Mouse (Mus musculus) embryonic facial prominence, embryonic 14.5 days (tissue): ENCODE results near the gene Cgref1. TPM values are rescaled to one million over a fixed set of nuclear protein-coding genes. Genes with fewer than 3 reads are reported as not detected.

ENCODE experiments used
- ATAC-seq: fragments of 200-750 bp; cut with Nextera tagmentation; 2 replicates; pipeline ENCODE4 v1.8.0; 2017; ENCODE audit warnings: low read depth, moderate number of reproducible peaks, moderate TSS enrichment
- DNase-seq: peaks from one replicate; pipeline ENCODE4 v3.0.0-alpha.2; 2015; ENCODE audit warnings: low spot score
- H3K27ac ChIP-seq: fragments of 300-500 bp; sonication (generic); replicated peaks from 2 replicates; pipeline ENCODE4 v1.5.1; 2014; ENCODE audit warnings: low read depth, mild to moderate bottlenecking, low read length, moderate library complexity
- H3K27me3 ChIP-seq: fragments of 300-500 bp; sonication (generic); replicated peaks from 2 replicates; pipeline ENCODE4 v1.6.1; 2014; ENCODE audit warnings: low read length; ENCODE audit not compliant: control insufficient read depth, insufficient read depth
- H3K36me3 ChIP-seq: fragments of 300-500 bp; sonication (generic); 2 replicates; pipeline ENCODE4 v1.6.1; 2014; ENCODE audit warnings: low read length, mixed read lengths; ENCODE audit not compliant: control insufficient read depth, insufficient read depth
- H3K4me1 ChIP-seq: fragments of 300-500 bp; sonication (generic); 2 replicates; pipeline ENCODE4 v1.6.1; 2014; ENCODE audit warnings: antibody characterized with exemption, low read length; ENCODE audit not compliant: control insufficient read depth, insufficient read depth
- H3K4me2 ChIP-seq: fragments of 300-500 bp; sonication (generic); 2 replicates; pipeline ENCODE4 v1.6.1; 2014; ENCODE audit warnings: low read depth, mild to moderate bottlenecking, low read length, moderate library complexity, mixed read lengths
- H3K4me3 ChIP-seq: fragments of 300-500 bp; sonication (generic); 2 replicates; pipeline ENCODE4 v1.5.1; 2014; ENCODE audit warnings: low read depth, mild to moderate bottlenecking, low read length
- H3K9ac ChIP-seq: fragments of 300-500 bp; sonication (generic); 2 replicates; pipeline ENCODE4 v1.6.1; 2014; ENCODE audit warnings: low read depth, mild to moderate bottlenecking, low read length, moderate library complexity, mixed read lengths
- H3K9me3 ChIP-seq: fragments of 300-500 bp; sonication (generic); 2 replicates; pipeline ENCODE4 v1.6.1; 2016; ENCODE audit warnings: low read length; ENCODE audit not compliant: control insufficient read depth
- WGBS: fragments of 180-500 bp; shearing (Covaris S2); extraction: QIAGEN DNeasy Blood & Tissue Kit; methylation state at CpG from one replicate; pipeline ENCODE4 v1.1.7; 2014; 5-methylcytosine and 5-hydroxymethylcytosine counted together
- polyA plus RNA-seq: library from polyadenylated mRNA; unstranded; fragments of >200 nt; fragmentation: Nextera tagmentation; extraction: Ambion mirVana; gene quantifications from 2 replicates; pipeline ENCODE4 v1.2.1, GENCODE M21; 2014

Cgref1 gene
- polyA plus RNA-seq, 1 experiment from 2014 or later = 51.1 TPM

DNA sequence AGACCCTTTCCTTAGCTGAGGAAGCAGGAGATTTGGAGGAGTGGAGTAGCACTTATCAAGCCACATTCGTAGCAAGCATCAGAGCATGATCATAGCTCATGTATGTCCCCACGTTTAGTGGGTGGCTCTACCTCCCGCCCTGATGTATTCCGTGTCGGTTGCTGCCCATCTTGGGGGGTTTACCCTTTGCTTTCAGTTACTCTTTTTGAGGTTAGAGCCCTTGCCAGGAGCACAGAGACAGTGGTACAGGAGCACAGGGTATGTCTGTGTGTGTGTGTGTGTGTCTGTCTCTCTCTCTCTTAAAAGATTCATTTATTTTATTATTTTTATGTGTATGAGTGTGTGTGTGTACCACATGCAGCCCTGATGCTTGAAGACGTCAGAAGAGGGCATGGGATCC, 22.3 kb downstream of the Cgref1 start:
- WGBS = 90% methylated on average over 6 of the region's 6 CpGs
- H3K4me1 ChIP-seq = peaks cover 11% of the 10 kb centered on the region
- H3K27ac ChIP-seq = no peak overlapping the region
- no peaks in the 10 kb centered on the region for H3K9me3 ChIP-seq
- DNase-seq (no peak), ATAC-seq (no peak)
- H3K4me2 ChIP-seq = no peak overlapping the region
- no peaks in the 10 kb centered on the region for H3K27me3 ChIP-seq
- H3K4me3 ChIP-seq = no peak overlapping the region
- peaks cover 30% of the 10 kb centered on the region for H3K36me3 ChIP-seq
- H3K9ac ChIP-seq = no peak overlapping the region

DNA sequence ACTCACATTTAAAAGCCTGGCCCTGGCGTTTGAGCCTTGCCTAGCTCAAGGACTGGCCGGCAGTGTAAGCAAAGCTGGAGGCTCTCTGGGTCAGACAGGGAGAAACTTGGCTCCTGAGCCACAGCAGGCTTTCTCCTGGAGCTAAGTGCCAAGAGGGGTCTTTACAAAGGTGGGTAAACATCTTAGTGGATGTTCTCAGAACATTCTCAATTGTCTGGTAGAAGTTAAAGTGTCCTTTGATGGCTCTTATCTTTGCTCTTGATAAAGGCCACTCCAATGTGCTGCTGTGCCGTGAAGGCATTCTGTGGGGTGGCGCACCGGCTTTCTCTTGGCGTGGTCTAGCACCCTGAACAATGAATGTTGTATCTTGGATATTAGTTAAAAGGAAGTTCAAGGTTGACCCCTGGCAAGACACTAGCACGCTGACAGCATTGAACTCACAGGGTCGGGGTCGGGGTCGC, 22.8 kb downstream of the Cgref1 start:
- Histone ChIP-seq H3K9ac (0 out of 2 replicates have a peak overlapping the region, but pooled peaks have one; percentile 23), H3K27ac (0 out of 2 replicates have a peak overlapping the region, but pooled peaks have one; percentile 83), H3K4me3 (no peak overlapping the region), H3K27me3 (no peaks in the 10 kb centered on the region), H3K4me2 (peak overlapping the region; percentile 70), H3K4me1 (peaks cover 11% of the 10 kb centered on the region), H3K9me3 (no peaks in the 10 kb centered on the region), H3K36me3 (peaks cover 35% of the 10 kb centered on the region)
- ATAC-seq (no peak), DNase-seq (no peak)
- WGBS = 71% methylated on average over 10 of the region's 10 CpGs

DNA sequence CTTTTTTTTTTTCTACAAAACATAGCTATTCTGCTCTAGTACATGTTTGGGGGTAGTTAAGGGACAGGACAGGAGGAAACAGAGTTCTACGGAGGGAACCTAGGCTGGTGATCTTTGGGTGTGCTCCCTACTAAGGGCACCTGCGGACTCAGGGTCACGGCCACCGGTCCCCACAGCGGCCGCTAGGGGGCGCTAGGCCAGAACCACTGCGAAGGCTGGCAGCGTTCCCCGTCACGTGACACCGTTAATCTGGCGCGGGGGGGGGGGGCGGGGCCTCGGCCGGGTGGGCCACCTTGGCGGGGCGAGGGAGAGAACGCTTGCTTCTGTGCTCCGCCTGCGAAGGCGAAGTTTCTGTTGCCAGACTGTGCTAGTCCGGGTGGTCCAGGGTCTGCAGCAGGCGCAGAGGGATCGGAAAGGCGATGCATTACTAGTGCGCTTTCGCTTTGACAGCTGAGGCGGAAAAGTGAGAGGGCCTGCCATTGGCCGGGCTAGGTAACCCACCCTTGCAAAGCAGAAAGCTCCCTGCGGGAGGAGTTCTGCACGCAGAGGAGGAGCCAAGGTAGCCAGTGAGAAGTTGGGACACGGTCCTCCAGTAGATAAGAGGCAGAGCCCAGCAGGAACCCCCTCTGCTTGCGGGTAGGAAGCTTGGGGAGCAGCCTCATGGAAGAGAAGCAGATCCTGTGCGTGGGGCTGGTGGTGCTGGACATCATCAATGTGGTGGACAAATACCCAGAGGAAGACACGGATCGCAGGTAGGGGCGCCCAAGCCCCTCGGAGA, 23.9 kb downstream of the Cgref1 start, which contains the start of gene Khk:
Gene Khk, plus strand, starts transcription at position 176 of the 778 bp plus-strand sequence.
- DNase-seq (peak; percentile 93), ATAC-seq (peak; percentile 91)
- Histone ChIP-seq H3K4me2 (peak within 1 kb of the TSS; percentile 70), H3K27ac (peak within 1 kb of the TSS; percentile 83), H3K9me3 (no peaks in the 10 kb centered on the region), H3K27me3 (no peaks in the 10 kb centered on the region), H3K4me1 (peaks cover 13% of the 10 kb centered on the region), H3K4me3 (peak within 1 kb of the TSS; percentile 46), H3K36me3 (peaks cover 43% of the 10 kb centered on the region), H3K9ac (peak within 1 kb of the TSS; percentile 62)
- 1% methylated on average over 29 of the region's 40 CpGs for WGBS

DNA sequence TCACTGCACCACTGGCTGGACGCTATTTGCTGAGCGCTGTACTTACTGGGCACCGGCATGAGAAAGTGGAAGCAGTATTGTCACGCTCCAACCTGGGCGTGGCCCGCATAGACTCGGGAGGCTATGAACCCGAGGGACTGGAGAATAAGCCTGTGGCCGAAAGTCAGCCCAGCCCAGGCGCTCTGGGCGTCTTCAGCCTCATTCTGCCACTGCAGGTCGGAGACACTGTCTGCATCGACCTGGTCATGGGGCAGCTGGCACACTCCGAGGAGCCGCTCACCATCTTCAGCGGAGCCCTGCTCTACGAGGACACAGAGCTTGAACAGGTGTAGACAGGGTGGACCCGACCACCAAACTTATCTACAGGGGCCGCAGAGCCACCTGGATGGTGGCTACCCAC, 24.8 kb downstream of the Cgref1 start:
- Histone ChIP-seq H3K27me3 (no peaks in the 10 kb centered on the region), H3K4me1 (peaks cover 17% of the 10 kb centered on the region), H3K27ac (no peak overlapping the region), H3K36me3 (peaks cover 43% of the 10 kb centered on the region), H3K4me2 (peak overlapping the region; percentile 70; the same call in 1 of the 2 replicates), H3K9me3 (no peaks in the 10 kb centered on the region), H3K4me3 (no peak overlapping the region), H3K9ac (no peak overlapping the region)
- DNase-seq = no peak
- ATAC-seq = 0 out of 2 replicates have a peak, but pooled peaks have one; percentile 0
- WGBS = 70% methylated on average over 19 of the region's 19 CpGs

DNA sequence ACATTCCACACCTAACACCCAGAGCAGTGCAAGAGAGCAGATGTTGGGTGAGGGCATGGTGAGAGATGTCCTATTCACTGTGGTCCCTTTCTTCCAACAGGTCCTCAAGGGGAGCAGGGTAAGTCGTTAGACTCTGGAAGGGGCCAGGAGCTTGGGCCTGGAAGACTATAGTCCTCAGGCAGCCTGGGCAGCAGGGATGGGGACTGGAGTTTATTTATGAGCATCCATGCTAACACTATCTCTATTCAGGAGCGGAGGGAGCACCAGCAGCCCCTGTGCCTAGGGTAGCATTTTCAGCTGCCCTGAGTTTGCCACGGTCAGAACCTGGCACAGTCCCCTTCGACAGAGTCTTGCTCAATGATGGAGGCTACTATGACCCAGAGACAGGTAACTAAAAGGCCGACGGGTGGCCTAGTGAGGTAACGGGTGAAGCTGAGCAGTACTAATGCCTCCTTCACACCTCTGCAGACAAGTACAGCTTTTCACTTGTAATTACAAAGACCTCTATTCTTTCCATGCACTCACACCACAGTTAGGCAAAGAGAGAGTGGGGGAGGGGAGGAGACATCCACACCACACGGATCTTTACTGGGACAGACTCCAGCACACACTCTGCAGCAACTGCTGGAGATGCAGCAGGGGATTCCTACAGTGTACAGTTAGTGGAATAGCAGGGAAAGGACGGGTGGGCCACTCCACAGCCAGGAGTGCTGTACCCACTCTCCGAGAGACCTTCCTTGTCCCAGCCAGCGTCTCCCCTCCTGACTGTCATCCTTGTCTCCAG, 25.4 kb downstream of the Cgref1 start:
- no peak overlapping the region for H3K27ac ChIP-seq
- no peak overlapping the region for H3K4me3 ChIP-seq
- peak; percentile 41 for DNase-seq
- no peaks in the 10 kb centered on the region for H3K9me3 ChIP-seq
- peaks cover 43% of the 10 kb centered on the region for H3K36me3 ChIP-seq
- no peak overlapping the region for H3K4me2 ChIP-seq
- ATAC-seq = no peak
- no peaks in the 10 kb centered on the region for H3K27me3 ChIP-seq
- 68% methylated on average over 11 of the region's 11 CpGs for WGBS
- no peak overlapping the region for H3K9ac ChIP-seq
- H3K4me1 ChIP-seq = peaks cover 17% of the 10 kb centered on the region

DNA sequence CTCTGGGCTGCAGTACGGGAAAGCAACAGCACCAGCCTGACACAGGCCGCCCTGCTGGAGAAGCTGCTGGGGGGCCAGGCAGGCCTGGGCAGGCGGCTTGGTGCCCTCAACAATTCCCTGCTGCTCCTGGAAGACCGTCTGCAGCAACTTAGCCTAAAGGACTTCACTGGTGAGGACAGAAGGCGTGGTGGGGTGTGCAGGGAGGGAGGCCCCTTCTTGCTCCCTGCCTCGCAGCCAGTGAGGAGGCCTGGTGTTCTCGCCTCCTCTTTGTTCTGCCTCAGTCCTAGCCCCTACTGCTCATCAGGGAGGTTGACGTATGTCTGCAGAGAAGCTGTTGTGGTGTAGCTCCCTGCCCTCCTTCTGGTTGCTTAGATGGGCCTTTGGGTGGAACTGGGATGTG, 26.7 kb downstream of the Cgref1 start:
- peaks cover 17% of the 10 kb centered on the region for H3K4me1 ChIP-seq
- H3K27ac ChIP-seq = no peak overlapping the region
- DNase-seq = no peak
- WGBS = 65% methylated on average over 8 of the region's 8 CpGs
- no peaks in the 10 kb centered on the region for H3K27me3 ChIP-seq
- H3K9ac ChIP-seq = 0 out of 2 replicates have a peak overlapping the region, but pooled peaks have one; percentile 32
- H3K36me3 ChIP-seq = peaks cover 43% of the 10 kb centered on the region
- no peak for ATAC-seq
- H3K9me3 ChIP-seq = no peaks in the 10 kb centered on the region
- H3K4me3 ChIP-seq = no peak overlapping the region
- no peak overlapping the region for H3K4me2 ChIP-seq

DNA sequence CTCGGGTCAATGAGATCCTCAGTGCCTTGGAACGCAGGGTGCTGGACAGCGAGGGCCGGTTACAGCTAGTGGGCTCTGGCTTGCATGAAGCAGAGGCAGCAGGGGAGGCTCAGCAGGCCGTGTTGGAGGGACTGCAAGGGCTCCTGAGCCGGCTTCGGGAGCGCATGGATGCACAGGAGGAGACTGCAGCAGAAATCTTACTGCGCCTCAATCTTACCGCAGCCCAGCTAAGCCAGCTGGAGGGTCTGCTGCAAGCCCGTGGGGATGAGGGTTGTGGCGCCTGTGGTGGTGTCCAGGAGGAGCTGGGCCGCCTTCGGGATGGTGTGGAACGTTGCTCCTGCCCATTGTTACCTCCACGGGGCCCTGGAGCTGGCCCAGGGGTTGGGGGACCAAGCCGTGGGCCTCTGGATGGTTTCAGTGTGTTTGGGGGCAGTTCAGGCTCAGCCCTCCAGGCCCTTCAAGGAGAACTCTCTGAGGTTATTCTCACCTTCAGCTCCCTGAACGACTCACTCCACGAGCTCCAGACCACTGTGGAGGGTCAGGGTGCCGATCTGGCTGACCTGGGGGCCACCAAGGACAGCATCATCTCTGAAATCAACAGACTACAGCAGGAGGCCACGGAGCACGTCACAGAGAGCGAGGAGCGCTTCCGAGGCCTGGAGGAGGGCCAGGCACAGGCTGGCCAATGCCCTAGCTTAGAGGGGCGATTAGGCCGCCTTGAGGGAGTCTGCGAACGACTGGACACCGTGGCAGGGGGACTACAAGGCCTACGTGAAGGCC, 27.3 kb downstream of the Cgref1 start:
- ATAC-seq (no peak), DNase-seq (no peak)
- no peaks in the 10 kb centered on the region for H3K27me3 ChIP-seq
- H3K4me1 ChIP-seq = peaks cover 17% of the 10 kb centered on the region
- H3K9me3 ChIP-seq = no peaks in the 10 kb centered on the region
- H3K4me3 ChIP-seq = no peak overlapping the region
- H3K4me2 ChIP-seq = no peak overlapping the region
- WGBS = 87% methylated on average over 31 of the region's 31 CpGs
- H3K27ac ChIP-seq = no peak overlapping the region
- H3K9ac ChIP-seq = 0 out of 2 replicates have a peak overlapping the region, but pooled peaks have one; percentile 32
- H3K36me3 ChIP-seq = peaks cover 43% of the 10 kb centered on the region

DNA sequence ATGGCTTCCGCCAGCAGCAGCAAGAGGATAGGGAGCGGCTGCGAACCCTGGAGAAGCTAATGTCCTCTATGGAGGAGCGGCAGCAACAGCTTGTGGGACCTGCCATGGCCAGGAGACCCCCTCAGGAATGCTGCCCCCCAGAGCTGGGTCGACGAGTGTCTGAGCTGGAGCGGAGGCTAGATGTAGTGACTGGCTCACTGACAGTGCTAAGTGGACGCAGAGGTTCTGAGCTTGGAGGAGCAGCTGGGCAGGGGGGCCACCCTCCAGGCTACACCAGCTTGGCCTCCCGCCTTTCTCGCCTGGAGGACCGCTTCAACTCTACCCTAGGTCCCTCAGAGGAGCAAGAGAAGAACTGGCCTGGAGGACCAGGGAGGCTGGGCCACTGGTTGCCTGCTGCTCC, 28.0 kb downstream of the Cgref1 start:
- Histone ChIP-seq H3K27ac (no peak overlapping the region), H3K4me2 (no peak overlapping the region), H3K36me3 (peaks cover 43% of the 10 kb centered on the region), H3K9ac (peak overlapping the region; percentile 17; the same call in 1 of the 2 replicates), H3K4me3 (no peak overlapping the region), H3K9me3 (no peaks in the 10 kb centered on the region), H3K4me1 (peaks cover 20% of the 10 kb centered on the region), H3K27me3 (no peaks in the 10 kb centered on the region)
- WGBS = 89% methylated on average over 10 of the region's 11 CpGs
- DNase-seq (no peak), ATAC-seq (no peak)
